Mouse (Mus musculus): ENCODE measurements around the gene Neu2.

DNA sequence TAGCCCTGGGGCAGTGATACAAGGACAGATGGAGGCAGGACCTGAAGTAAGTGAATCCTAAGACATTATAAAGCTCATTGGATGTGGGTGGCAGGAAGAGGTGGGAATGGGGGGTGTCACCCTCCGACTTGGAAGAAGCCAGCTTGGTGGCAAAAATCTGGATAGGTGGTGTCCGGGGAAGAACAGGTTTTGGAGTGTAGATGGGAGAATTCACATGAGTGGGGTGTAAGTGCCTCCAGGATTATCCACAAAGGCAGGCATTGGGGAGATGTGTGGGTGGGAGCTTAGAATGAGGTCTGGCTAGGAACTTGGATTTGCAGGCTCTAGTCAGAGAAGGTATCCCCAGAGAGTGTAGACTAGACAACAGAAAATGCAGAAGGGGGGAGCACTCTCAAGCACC, 95.6 kb downstream of the Neu2 start:
- TF ChIP-seq POLR2A (IDR thresholded peaks at IDR 0.05; ENCODE audit: borderline replicate concordance, extremely low read depth, low read depth, low read length) (no peak), CTCF (IDR thresholded peaks at IDR 0.05; ENCODE audit: insufficient read depth, low read length) (no peak)

Measured in lung, adult 2 months (tissue).